Mouse (Mus musculus): Measurements from ENCODE around the gene Rgs9bp.

- TF ChIP-seq CTCF (IDR thresholded peaks at IDR 0.05; ENCODE audit: control insufficient read depth, insufficient read depth, low read length) (no peak), POLR2A (IDR thresholded peaks at IDR 0.05; ENCODE audit: borderline replicate concordance, control insufficient read depth, low read depth, low read length) (no peak)
Observed at GRCm38 (mm10) chr7:35587728-35588127, 2.3 kb upstream of the Rgs9bp start.
